Mouse (Mus musculus) megakaryocyte, embryonic 14.5 days (primary cell): ENCODE results near the gene Gtf2i. TPM values are rescaled to one million over a fixed set of nuclear protein-coding genes. Genes with fewer than 3 reads are reported as not detected.
A peak's percentile ranks its signal among the peaks of the same experiment; 100 is the strongest.

Experiments used
- H3K27me3 ChIP-seq: replicated peaks from 2 replicates; pipeline ENCODE3; 2012; ENCODE audit warnings: inconsistent platforms
- H3K36me3 ChIP-seq: replicated peaks from 2 replicates; pipeline ENCODE3; 2012; ENCODE audit warnings: low read length, inconsistent platforms, mixed read lengths
- H3K4me1 ChIP-seq: 2 replicates; pipeline ENCODE4 v1.6.1; 2012; ENCODE audit warnings: inconsistent platforms
- H3K4me3 ChIP-seq: replicated peaks from 2 replicates; pipeline ENCODE3; 2012; ENCODE audit warnings: moderate library complexity, mild to moderate bottlenecking, inconsistent platforms
- H3K9me3 ChIP-seq: 2 replicates; pipeline ENCODE4 v1.6.1; 2012; ENCODE audit warnings: inconsistent platforms
- FLI1 ChIP-seq: IDR thresholded peaks from 2 replicates; pipeline ENCODE4 v1.6.1; 2012; ENCODE audit warnings: low read length, inconsistent platforms, mixed read lengths
- GATA1 ChIP-seq: IDR thresholded peaks from 3 replicates; pipeline ENCODE4 v1.6.1; 2012; ENCODE audit warnings: mixed read lengths, low read length, inconsistent platforms, borderline replicate concordance
- polyA plus RNA-seq: library from polyadenylated mRNA; stranded (reverse); fragments of >175 nt; gene quantifications from 2 replicates; pipeline ENCODE4 v1.2.3, GENCODE M21; 2012; ENCODE audit warnings: low replicate concordance; ENCODE audit not compliant: insufficient read depth

Gtf2i gene
- polyA plus RNA-seq, 1 experiment, result 87.1 TPM

- Histone ChIP-seq H3K27me3 (no peaks in the 10 kb centered on the region), H3K9me3 (no peaks in the 10 kb centered on the region), H3K4me3 (no peak overlapping the region), H3K4me1 (peaks cover 57% of the 10 kb centered on the region), H3K36me3 (peaks cover 97% of the 10 kb centered on the region)
- TF ChIP-seq FLI1 (no peak), GATA1 (no peak)
These were observed 64.0 kb downstream of the Gtf2i start for GRCm38 (mm10) chr5:134250601-134251000.

- no peaks in the 10 kb centered on the region for H3K9me3 ChIP-seq
- peaks cover 50% of the 10 kb centered on the region for H3K4me1 ChIP-seq
- peaks cover 97% of the 10 kb centered on the region for H3K36me3 ChIP-seq
- H3K4me3 ChIP-seq, result no peak overlapping the region
- no peak for TF ChIP-seq FLI1
- no peak for TF ChIP-seq GATA1
- H3K27me3 ChIP-seq, result no peaks in the 10 kb centered on the region
These were observed 65.3 kb downstream of the Gtf2i start for GRCm38 (mm10) chr5:134249245-134249649.

- TF ChIP-seq GATA1 (no peak), FLI1 (no peak)
- peaks cover 55% of the 10 kb centered on the region for H3K4me1 ChIP-seq
- H3K9me3 ChIP-seq, result no peaks in the 10 kb centered on the region
- peaks cover 98% of the 10 kb centered on the region for H3K36me3 ChIP-seq
- peak overlapping the region; percentile 30 for H3K4me3 ChIP-seq
- H3K27me3 ChIP-seq, result no peaks in the 10 kb centered on the region
These were observed 65.8 kb downstream of the Gtf2i start for GRCm38 (mm10) chr5:134248608-134249244.

- Histone ChIP-seq H3K4me3 (no peak overlapping the region), H3K4me1 (peaks cover 56% of the 10 kb centered on the region), H3K9me3 (no peaks in the 10 kb centered on the region), H3K36me3 (peaks cover 98% of the 10 kb centered on the region), H3K27me3 (no peaks in the 10 kb centered on the region)
- no peak for TF ChIP-seq GATA1
- no peak for TF ChIP-seq FLI1
These were observed 68.4 kb downstream of the Gtf2i start for GRCm38 (mm10) chr5:134246146-134246545.

GRCm38 (mm10) chr5:134244890-134245289 lies 69.7 kb downstream of the Gtf2i start:
- peaks cover 100% of the 10 kb centered on the region for H3K36me3 ChIP-seq
- no peaks in the 10 kb centered on the region for H3K27me3 ChIP-seq
- TF ChIP-seq FLI1 (no peak), GATA1 (no peak)
- peaks cover 53% of the 10 kb centered on the region for H3K4me1 ChIP-seq
- peaks cover 5% of the 10 kb centered on the region; the same call in 1 of the 2 replicates for H3K9me3 ChIP-seq
- no peak overlapping the region for H3K4me3 ChIP-seq

GRCm38 (mm10) chr5:134243661-134244436 lies 70.7 kb downstream of the Gtf2i start:
- no peaks in the 10 kb centered on the region for H3K27me3 ChIP-seq
- TF ChIP-seq GATA1, result no peak
- no peak for TF ChIP-seq FLI1
- peaks cover 5% of the 10 kb centered on the region; the same call in 1 of the 2 replicates for H3K9me3 ChIP-seq
- no peak overlapping the region for H3K4me3 ChIP-seq
- peaks cover 100% of the 10 kb centered on the region for H3K36me3 ChIP-seq
- H3K4me1 ChIP-seq, result peaks cover 48% of the 10 kb centered on the region

GRCm38 (mm10) chr5:134241831-134242230 lies 72.7 kb downstream of the Gtf2i start:
- Histone ChIP-seq H3K27me3 (no peaks in the 10 kb centered on the region), H3K4me3 (no peak overlapping the region), H3K9me3 (peaks cover 5% of the 10 kb centered on the region; the same call in 1 of the 2 replicates), H3K36me3 (peaks cover 100% of the 10 kb centered on the region), H3K4me1 (peaks cover 53% of the 10 kb centered on the region)
- TF ChIP-seq FLI1 (no peak), GATA1 (no peak)

GRCm38 (mm10) chr5:134237936-134238760 lies 76.4 kb downstream of the Gtf2i start:
- Histone ChIP-seq H3K9me3 (peaks cover 5% of the 10 kb centered on the region; the same call in 1 of the 2 replicates), H3K4me1 (peaks cover 82% of the 10 kb centered on the region), H3K27me3 (no peaks in the 10 kb centered on the region), H3K4me3 (no peak overlapping the region), H3K36me3 (peaks cover 92% of the 10 kb centered on the region)
- TF ChIP-seq GATA1 (no peak), FLI1 (no peak)

GRCm38 (mm10) chr5:134237508-134237907 lies 77.1 kb downstream of the Gtf2i start:
- Histone ChIP-seq H3K4me1 (peaks cover 86% of the 10 kb centered on the region), H3K9me3 (peaks cover 5% of the 10 kb centered on the region; the same call in 1 of the 2 replicates), H3K36me3 (peaks cover 86% of the 10 kb centered on the region), H3K4me3 (no peak overlapping the region), H3K27me3 (no peaks in the 10 kb centered on the region)
- no peak for TF ChIP-seq GATA1
- TF ChIP-seq FLI1, result no peak

- no peak for TF ChIP-seq GATA1
- Histone ChIP-seq H3K9me3 (peaks cover 5% of the 10 kb centered on the region; the same call in 1 of the 2 replicates), H3K36me3 (peaks cover 78% of the 10 kb centered on the region), H3K27me3 (no peaks in the 10 kb centered on the region), H3K4me3 (peak overlapping the region; percentile 10), H3K4me1 (peaks cover 86% of the 10 kb centered on the region)
These were observed 77.8 kb downstream of the Gtf2i start for GRCm38 (mm10) chr5:134236796-134237195.
